Mouse (Mus musculus): ENCODE results near the gene Slc17a6. TPM values are rescaled to one million over a fixed set of nuclear protein-coding genes. Genes with fewer than 3 reads are reported as not detected.
"Not testable (repeated sequence)": the region's sequence is repeated elsewhere in the genome, so short reads cannot be mapped to it uniquely, and the experiment has no call there.

The Slc17a6 gene
- polyA plus RNA-seq, 1 experiment from 2014 or later, result 16.1 TPM

DNA sequence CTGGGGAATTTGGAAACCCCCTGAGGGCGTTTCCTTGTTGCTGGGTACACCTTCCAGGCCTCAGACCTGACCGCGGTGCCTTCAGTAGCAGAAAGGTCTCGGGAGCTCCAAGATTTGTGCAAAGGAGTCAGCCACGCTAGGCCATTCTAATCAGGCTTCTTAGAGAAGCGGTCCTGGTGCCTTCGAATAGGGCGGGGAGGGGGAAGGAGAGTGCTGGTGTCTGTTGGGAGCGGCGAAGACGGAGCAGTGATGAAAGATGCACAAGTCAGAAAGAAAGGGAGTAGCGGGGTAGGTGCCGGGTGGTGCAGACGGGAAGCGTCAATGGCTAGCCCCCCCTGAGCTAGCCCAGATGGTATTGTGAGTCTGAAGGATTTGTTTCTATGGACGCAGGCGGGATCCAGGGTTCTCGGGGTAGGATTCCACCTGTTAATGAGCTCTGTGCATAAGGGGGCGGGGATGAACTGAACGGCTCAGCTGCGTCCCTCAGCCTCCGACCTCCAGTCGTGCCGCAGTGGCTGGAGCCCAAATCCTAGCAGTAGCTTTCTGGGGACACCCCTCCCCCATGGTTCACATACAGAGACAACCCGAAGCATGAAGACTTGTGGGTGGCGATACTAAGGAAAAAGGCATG lies 5.3 kb downstream of the Slc17a6 start:
- H3K9me3 ChIP-seq, result no peaks in the 10 kb centered on the region
- peaks cover 17% of the 10 kb centered on the region for H3K4me1 ChIP-seq (replicated peaks)
- H3K4me3 ChIP-seq, result peak overlapping the region; percentile 38
- WGBS, result under 1% methylated on average over 26 of the region's 26 CpGs
- DNase-seq (ENCODE audit: low spot score), result peak; percentile 63
- peaks cover 93% of the 10 kb centered on the region for H3K27me3 ChIP-seq (ENCODE audit: insufficient read depth, poor library complexity, severe bottlenecking)
- H3K27ac ChIP-seq, result peak overlapping the region; percentile 53; the same call in 1 of the 2 replicates
- no peaks in the 10 kb centered on the region for H3K36me3 ChIP-seq

DNA sequence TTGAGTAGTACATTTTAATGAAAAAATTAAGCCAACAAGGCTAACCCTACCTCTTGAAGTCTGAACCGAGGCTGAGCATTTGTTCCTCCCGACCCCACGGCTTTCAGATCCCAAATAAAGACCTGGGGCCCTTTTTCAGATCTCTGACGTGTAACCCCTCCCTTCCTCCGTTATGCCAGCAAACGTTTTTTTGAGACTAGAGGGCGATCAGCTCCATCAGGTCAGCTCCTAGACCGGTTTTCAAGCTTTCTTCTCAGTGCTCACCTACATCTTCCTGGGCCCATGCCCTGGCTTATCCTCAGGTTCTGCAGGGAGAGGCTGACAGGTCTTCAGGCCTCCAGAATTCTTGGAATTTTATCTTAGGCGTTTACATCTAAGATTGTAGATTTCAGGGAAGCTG lies 5.9 kb downstream of the Slc17a6 start:
- H3K27ac ChIP-seq, result 0 out of 2 replicates have a peak overlapping the region, but pooled peaks have one; percentile 14
- peaks cover 19% of the 10 kb centered on the region for H3K4me1 ChIP-seq (replicated peaks)
- WGBS, result under 1% methylated on average over 9 of the region's 9 CpGs
- H3K4me3 ChIP-seq, result peak overlapping the region; percentile 38
- H3K36me3 ChIP-seq, result no peaks in the 10 kb centered on the region
- peaks cover 93% of the 10 kb centered on the region for H3K27me3 ChIP-seq (ENCODE audit: insufficient read depth, poor library complexity, severe bottlenecking)
- no peak for DNase-seq (ENCODE audit: low spot score)
- no peaks in the 10 kb centered on the region for H3K9me3 ChIP-seq

- Histone ChIP-seq H3K27ac (no peak overlapping the region), H3K9me3 (no peaks in the 10 kb centered on the region), H3K4me3 (no peak overlapping the region), H3K4me1 (replicated peaks) (peaks cover 24% of the 10 kb centered on the region), H3K36me3 (no peaks in the 10 kb centered on the region), H3K27me3 (ENCODE audit: insufficient read depth, poor library complexity, severe bottlenecking) (peaks cover 93% of the 10 kb centered on the region)
- WGBS, result 2% methylated on average over 9 of the region's 9 CpGs
- no peak for DNase-seq (ENCODE audit: low spot score)
These were observed 6.5 kb downstream of the Slc17a6 start for GRCm38 (mm10) chr7:51628349-51628748.

- Histone ChIP-seq H3K4me1 (replicated peaks) (peaks cover 25% of the 10 kb centered on the region), H3K9me3 (no peaks in the 10 kb centered on the region), H3K27me3 (ENCODE audit: insufficient read depth, poor library complexity, severe bottlenecking) (peaks cover 86% of the 10 kb centered on the region), H3K27ac (no peak overlapping the region), H3K36me3 (no peaks in the 10 kb centered on the region), H3K4me3 (no peak overlapping the region)
- 2% methylated on average over 3 of the region's 3 CpGs for WGBS
- no peak for DNase-seq (ENCODE audit: low spot score)
These were observed 7.4 kb downstream of the Slc17a6 start for GRCm38 (mm10) chr7:51629206-51629605.

- peaks cover 66% of the 10 kb centered on the region for H3K27me3 ChIP-seq (ENCODE audit: insufficient read depth, poor library complexity, severe bottlenecking)
- H3K36me3 ChIP-seq, result no peaks in the 10 kb centered on the region
- DNase-seq (ENCODE audit: low spot score), result no peak
- 62% methylated on average over 3 of the region's 3 CpGs for WGBS
- H3K27ac ChIP-seq, result no peak overlapping the region
- no peaks in the 10 kb centered on the region for H3K9me3 ChIP-seq
- no peak overlapping the region for H3K4me3 ChIP-seq
- H3K4me1 ChIP-seq (replicated peaks), result peaks cover 20% of the 10 kb centered on the region
These were observed 9.4 kb downstream of the Slc17a6 start for GRCm38 (mm10) chr7:51631171-51631570.

DNA sequence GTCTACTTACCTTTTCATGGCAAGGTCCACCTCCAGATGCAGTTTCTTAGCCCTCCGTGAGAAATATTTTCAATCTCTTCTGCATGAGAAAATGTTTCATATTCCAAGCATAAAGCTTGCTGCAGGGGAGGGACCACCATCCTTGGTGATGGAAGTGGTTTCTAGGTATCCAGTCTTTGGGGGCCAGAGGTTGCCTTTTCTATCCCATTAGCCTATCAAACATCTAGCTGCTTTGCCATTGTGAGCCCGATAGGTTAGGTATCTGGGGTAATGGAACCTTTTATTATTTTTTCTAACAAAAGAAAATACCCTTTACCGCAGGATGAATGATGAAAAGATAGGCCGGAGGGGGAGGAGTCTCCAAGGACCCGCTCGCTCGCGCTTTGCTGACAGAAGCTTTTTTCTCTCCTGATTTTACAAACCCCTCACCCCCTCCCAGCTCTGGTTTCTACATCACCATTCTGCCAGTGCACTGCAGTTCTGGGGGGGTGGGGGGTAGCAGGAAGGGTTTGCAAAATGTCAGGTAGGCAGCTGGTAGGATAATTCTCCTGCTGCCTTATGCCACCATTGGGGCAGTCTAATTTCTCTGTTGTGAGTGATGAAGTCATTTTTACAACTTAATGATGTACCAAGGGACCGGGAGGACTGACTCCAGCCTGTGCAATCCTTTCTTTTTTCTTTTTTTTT lies 10.9 kb downstream of the Slc17a6 start:
- peaks cover 51% of the 10 kb centered on the region for H3K27me3 ChIP-seq (ENCODE audit: insufficient read depth, poor library complexity, severe bottlenecking)
- H3K36me3 ChIP-seq, result no peaks in the 10 kb centered on the region
- no peak overlapping the region for H3K27ac ChIP-seq
- WGBS, result 7% methylated on average over 9 of the region's 9 CpGs
- H3K9me3 ChIP-seq, result no peaks in the 10 kb centered on the region
- peak; percentile 10 for DNase-seq (ENCODE audit: low spot score)
- H3K4me3 ChIP-seq, result no peak overlapping the region
- H3K4me1 ChIP-seq (replicated peaks), result peaks cover 10% of the 10 kb centered on the region; the same call in 1 of the 2 replicates

DNA sequence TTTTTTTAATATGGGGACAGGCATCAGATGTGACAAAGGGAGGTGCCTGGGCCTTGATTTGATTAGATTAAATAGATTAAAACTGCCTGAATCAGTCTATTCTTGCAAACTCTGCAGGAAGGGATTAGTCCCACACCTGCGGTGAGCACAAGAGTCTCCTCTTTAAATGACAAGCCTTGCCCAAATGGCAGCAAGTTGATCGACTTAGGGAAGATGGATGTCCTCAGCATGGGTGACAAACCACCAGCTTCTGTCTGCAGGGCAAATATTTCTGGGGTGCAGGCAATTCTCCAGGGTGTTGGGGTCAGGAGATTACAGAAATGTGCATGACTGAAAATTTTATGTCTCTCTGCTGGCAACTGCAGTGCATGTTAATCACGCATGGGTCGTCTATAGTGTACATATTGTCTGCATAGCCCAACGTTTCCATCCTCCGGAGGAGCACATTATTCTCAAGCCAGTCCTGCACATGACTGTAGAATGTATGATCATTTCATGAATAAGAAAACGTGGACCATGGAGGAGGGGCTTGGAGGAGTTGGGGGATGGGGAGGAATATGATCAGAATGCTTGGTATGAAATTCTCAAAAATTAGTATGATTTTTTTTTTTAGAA lies 11.5 kb downstream of the Slc17a6 start:
- Histone ChIP-seq H3K4me3 (no peak overlapping the region), H3K4me1 (replicated peaks) (peaks cover 8% of the 10 kb centered on the region; the same call in 1 of the 2 replicates), H3K36me3 (no peaks in the 10 kb centered on the region), H3K27me3 (ENCODE audit: insufficient read depth, poor library complexity, severe bottlenecking) (peaks cover 44% of the 10 kb centered on the region), H3K9me3 (no peaks in the 10 kb centered on the region), H3K27ac (no peak overlapping the region)
- DNase-seq (ENCODE audit: low spot score), result peak; percentile 8
- 6% methylated on average over 7 of the region's 7 CpGs for WGBS

DNA sequence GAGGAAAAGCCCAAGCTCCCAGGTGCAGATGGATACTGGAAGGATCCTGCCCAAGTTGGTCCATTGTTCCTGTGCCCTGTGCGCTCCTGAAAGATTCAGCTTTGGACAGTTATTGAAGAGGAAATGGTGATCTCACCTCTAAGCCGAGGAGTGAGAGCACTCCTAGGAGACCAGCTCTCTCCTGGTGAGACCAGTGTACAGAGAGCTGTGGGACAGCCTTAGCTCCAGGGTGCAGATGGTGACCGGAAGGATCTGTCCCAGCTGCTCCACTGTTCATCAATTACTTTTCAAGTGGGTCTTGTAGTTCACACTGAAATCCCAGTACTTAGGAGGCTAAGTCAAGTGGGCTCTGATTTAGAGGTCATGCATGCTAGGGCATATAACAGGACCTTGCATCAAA lies 35.3 kb downstream of the Slc17a6 start:
- Histone ChIP-seq H3K9me3 (no peaks in the 10 kb centered on the region), H3K4me1 (replicated peaks) (no peaks in the 10 kb centered on the region), H3K27ac (no peak overlapping the region), H3K4me3 (no peak overlapping the region), H3K36me3 (no peaks in the 10 kb centered on the region), H3K27me3 (ENCODE audit: insufficient read depth, poor library complexity, severe bottlenecking) (no peaks in the 10 kb centered on the region)
- WGBS, result 84% methylated on average over 3 of the region's 3 CpGs
- DNase-seq (ENCODE audit: low spot score), result no peak

GRCm38 (mm10) chr7:51662441-51662840 lies 40.6 kb downstream of the Slc17a6 start:
- no peaks in the 10 kb centered on the region for H3K36me3 ChIP-seq
- H3K27ac ChIP-seq, result no peak overlapping the region
- H3K4me1 ChIP-seq (replicated peaks), result no peaks in the 10 kb centered on the region
- H3K4me3 ChIP-seq, result no peak overlapping the region
- no peaks in the 10 kb centered on the region for H3K27me3 ChIP-seq (ENCODE audit: insufficient read depth, poor library complexity, severe bottlenecking)
- no peak for DNase-seq (ENCODE audit: low spot score)
- WGBS, result 37% methylated on average over 5 of the region's 5 CpGs
- H3K9me3 ChIP-seq, result no peaks in the 10 kb centered on the region

- no peaks in the 10 kb centered on the region for H3K36me3 ChIP-seq
- no peaks in the 10 kb centered on the region for H3K9me3 ChIP-seq
- H3K4me1 ChIP-seq (replicated peaks), result no peaks in the 10 kb centered on the region
- 90% methylated on average over 8 of the region's 8 CpGs for WGBS
- no peaks in the 10 kb centered on the region for H3K27me3 ChIP-seq (ENCODE audit: insufficient read depth, poor library complexity, severe bottlenecking)
- H3K4me3 ChIP-seq, result no peak overlapping the region
- no peak for DNase-seq (ENCODE audit: low spot score)
- no peak overlapping the region for H3K27ac ChIP-seq
These were observed 71.9 kb downstream of the Slc17a6 start for GRCm38 (mm10) chr7:51693539-51694217.

GRCm38 (mm10) chr7:51694452-51694851 lies 72.6 kb downstream of the Slc17a6 start:
- Histone ChIP-seq H3K36me3 (no peaks in the 10 kb centered on the region), H3K9me3 (no peaks in the 10 kb centered on the region), H3K4me3 (no peak overlapping the region), H3K27ac (no peak overlapping the region), H3K27me3 (ENCODE audit: insufficient read depth, poor library complexity, severe bottlenecking) (no peaks in the 10 kb centered on the region), H3K4me1 (replicated peaks) (no peaks in the 10 kb centered on the region)
- no peak for DNase-seq (ENCODE audit: low spot score)
- WGBS, result 74% methylated on average over 4 of the region's 4 CpGs

GRCm38 (mm10) chr7:51709508-51709907 lies 87.7 kb downstream of the Slc17a6 start:
- no peak for DNase-seq (ENCODE audit: low spot score)
- no peaks in the 10 kb centered on the region for H3K4me1 ChIP-seq (replicated peaks)
- no peaks in the 10 kb centered on the region for H3K36me3 ChIP-seq
- WGBS, result 82% methylated on average over 3 of the region's 3 CpGs
- H3K27ac ChIP-seq, result no peak overlapping the region
- H3K4me3 ChIP-seq, result no peak overlapping the region
- no peaks in the 10 kb centered on the region for H3K9me3 ChIP-seq
- no peaks in the 10 kb centered on the region for H3K27me3 ChIP-seq (ENCODE audit: insufficient read depth, poor library complexity, severe bottlenecking)

GRCm38 (mm10) chr7:51710346-51710745 lies 88.5 kb downstream of the Slc17a6 start:
- H3K9me3 ChIP-seq; H3K4me3 ChIP-seq; H3K27me3 ChIP-seq (ENCODE audit: insufficient read depth, poor library complexity, severe bottlenecking); H3K36me3 ChIP-seq; DNase-seq (ENCODE audit: low spot score); H3K27ac ChIP-seq; H3K4me1 ChIP-seq (replicated peaks): not testable (repeated sequence)
- 82% methylated on average over 3 of the region's 3 CpGs for WGBS

All from hindbrain, embryonic 10.5 days (tissue).